Mouse (Mus musculus) liver, postnatal 0 days (tissue): ENCODE results near the gene Las1l. TPM values are rescaled to one million over a fixed set of nuclear protein-coding genes. Genes with fewer than 3 reads are reported as not detected.

Source experiments
- ATAC-seq: fragments of 200-750 bp; cut with Nextera tagmentation; 2 replicates; pipeline ENCODE4 v1.8.0; 2017; ENCODE audit warnings: mild to moderate bottlenecking, moderate library complexity
- DNase-seq: peaks from one replicate; pipeline ENCODE4 v3.0.0-alpha.2; 2016
- H3K27ac ChIP-seq: fragments of 300-500 bp; sonication (generic); 2 replicates; pipeline ENCODE4 v1.5.1; 2014; ENCODE audit warnings: antibody characterized with exemption, moderate library complexity, mild to moderate bottlenecking, low read depth
- H3K27me3 ChIP-seq: fragments of 300-500 bp; sonication (generic); 2 replicates; pipeline ENCODE4 v1.6.1; 2014; ENCODE audit warnings: low read length, control low read depth, mixed read lengths; ENCODE audit not compliant: insufficient read depth
- H3K36me3 ChIP-seq: fragments of 300-500 bp; sonication (generic); replicated peaks from 2 replicates; pipeline ENCODE4 v1.6.1; 2014; ENCODE audit warnings: mild to moderate bottlenecking, control low read depth, low read length, moderate library complexity, mixed read lengths; ENCODE audit not compliant: insufficient read depth
- H3K4me1 ChIP-seq: fragments of 300-500 bp; sonication (generic); 2 replicates; pipeline ENCODE4 v1.6.1; 2014; ENCODE audit warnings: antibody characterized with exemption, mild to moderate bottlenecking, control low read depth; ENCODE audit not compliant: insufficient read depth
- H3K4me2 ChIP-seq: fragments of 300-500 bp; sonication (generic); 2 replicates; pipeline ENCODE4 v1.6.1; 2014; ENCODE audit warnings: low read depth, mild to moderate bottlenecking, low read length, moderate library complexity, mixed read lengths
- H3K4me3 ChIP-seq: fragments of 300-500 bp; sonication (generic); 2 replicates; pipeline ENCODE4 v1.5.1; 2014; ENCODE audit warnings: low read depth, low read length
- H3K9ac ChIP-seq: fragments of 300-500 bp; sonication (generic); replicated peaks from 2 replicates; pipeline ENCODE4 v1.6.1; 2014; ENCODE audit warnings: mild to moderate bottlenecking, moderate library complexity
- H3K9me3 ChIP-seq: fragments of 300-500 bp; sonication (generic); 2 replicates; pipeline ENCODE4 v1.6.1; 2016; ENCODE audit warnings: mild to moderate bottlenecking, control low read depth, low read length, mixed read lengths
- CTCF ChIP-seq: sonication (generic); IDR thresholded peaks from 2 replicates; pipeline ENCODE4 v1.5.1; 2016; ENCODE audit warnings: antibody characterized with exemption, low read depth
- EP300 ChIP-seq: IDR thresholded peaks from 2 replicates; pipeline ENCODE4 v1.6.1; 2016; ENCODE audit warnings: antibody characterized with exemption, low read depth, mild to moderate bottlenecking
- WGBS: fragments of 180-500 bp; shearing (Covaris S2); extraction: QIAGEN DNeasy Blood & Tissue Kit; methylation state at CpG from one replicate; pipeline ENCODE4 v1.1.7; 2014; ENCODE audit not compliant: insufficient replicate concordance; 5-methylcytosine and 5-hydroxymethylcytosine counted together
- polyA plus RNA-seq: library from polyadenylated mRNA; unstranded; fragments of >200 nt; fragmentation: Nextera tagmentation; extraction: Ambion mirVana; gene quantifications from 2 replicates; pipeline ENCODE4 v1.2.1, GENCODE M21; 2015

Las1l gene
- polyA plus RNA-seq, 1 experiment from 2014 or later: 20.1 TPM

DNA sequence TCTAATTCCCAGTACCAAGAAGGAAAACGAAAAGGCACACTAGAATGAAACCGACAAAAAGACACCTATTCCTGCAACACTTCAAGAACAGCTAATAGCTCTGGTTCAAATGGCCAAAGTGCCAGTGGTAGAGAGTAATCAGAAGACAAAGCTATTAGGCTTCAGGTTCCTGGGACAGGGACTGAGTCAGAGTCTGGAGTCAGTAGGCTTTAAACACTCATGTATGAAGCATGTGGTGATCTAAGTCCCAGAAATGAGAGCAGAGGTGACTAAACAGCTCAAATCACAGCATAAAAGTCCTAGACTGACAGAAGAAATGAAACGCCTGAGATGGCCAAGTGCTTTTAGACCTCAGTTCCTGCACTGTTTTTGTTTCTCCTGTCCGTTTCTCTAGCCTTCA lies 8.6 kb downstream of the Las1l start:
- no peak for TF ChIP-seq CTCF
- no peak for TF ChIP-seq EP300
- H3K4me2 ChIP-seq: no peak overlapping the region
- ATAC-seq: no peak
- DNase-seq: no peak
- H3K27ac ChIP-seq: no peak overlapping the region
- H3K27me3 ChIP-seq: no peaks in the 10 kb centered on the region
- no peaks in the 10 kb centered on the region for H3K4me1 ChIP-seq
- H3K4me3 ChIP-seq: no peak overlapping the region
- WGBS: 83% methylated on average over 4 of the region's 4 CpGs
- H3K36me3 ChIP-seq: 0 out of 2 replicates have a peak, but pooled peaks cover 8% of the 10 kb centered on the region
- H3K9me3 ChIP-seq: no peaks in the 10 kb centered on the region
- H3K9ac ChIP-seq: no peak overlapping the region

DNA sequence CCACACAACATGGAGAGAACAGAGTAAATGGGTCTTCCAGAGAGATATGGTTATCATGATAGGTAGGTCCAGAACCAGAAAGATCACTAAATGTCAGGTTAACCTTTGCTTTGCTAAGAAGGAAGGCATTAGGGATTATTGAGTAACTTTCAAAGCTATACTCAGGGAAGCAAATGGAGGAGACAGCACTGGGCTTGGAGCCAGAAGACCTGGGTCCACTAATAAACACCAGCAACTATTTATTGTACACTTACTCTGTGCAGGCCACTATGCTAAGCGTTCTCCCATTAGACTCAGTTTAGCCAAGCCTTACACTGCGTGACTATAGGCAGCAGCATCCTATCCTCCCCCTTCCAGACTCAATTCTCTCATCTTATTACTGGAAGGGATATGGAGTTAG lies 11.3 kb downstream of the Las1l start:
- TF ChIP-seq EP300 (no peak), CTCF (no peak)
- H3K9me3 ChIP-seq: no peaks in the 10 kb centered on the region
- H3K27ac ChIP-seq: no peak overlapping the region
- H3K4me1 ChIP-seq: no peaks in the 10 kb centered on the region
- WGBS: 86% methylated on average over 2 of the region's 2 CpGs
- DNase-seq (no peak), ATAC-seq (no peak)
- H3K36me3 ChIP-seq: 0 out of 2 replicates have a peak, but pooled peaks cover 3% of the 10 kb centered on the region
- H3K27me3 ChIP-seq: no peaks in the 10 kb centered on the region
- no peak overlapping the region for H3K9ac ChIP-seq
- no peak overlapping the region for H3K4me3 ChIP-seq
- H3K4me2 ChIP-seq: no peak overlapping the region

DNA sequence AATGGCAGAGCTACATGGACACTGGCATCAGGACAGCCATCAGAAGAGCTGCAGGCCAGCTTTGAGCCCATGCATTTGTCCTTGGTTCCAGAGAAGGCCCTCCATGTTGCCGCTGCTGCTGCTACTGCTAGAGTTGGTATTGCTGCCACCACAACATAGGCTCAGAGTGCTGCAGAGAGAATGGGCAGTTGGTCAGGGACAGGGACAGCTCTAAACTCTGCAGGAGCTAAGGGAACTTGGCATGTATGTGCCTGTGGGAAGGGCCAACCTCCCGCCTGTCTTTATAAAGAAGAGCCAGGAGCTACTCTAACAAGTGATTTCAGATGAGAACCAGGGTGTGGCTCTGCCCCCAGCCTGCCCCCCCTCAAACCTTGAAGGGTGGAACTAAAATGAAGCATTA lies 21.3 kb downstream of the Las1l start:
- no peak overlapping the region for H3K27ac ChIP-seq
- no peak overlapping the region for H3K4me3 ChIP-seq
- H3K4me2 ChIP-seq: no peak overlapping the region
- 92% methylated on average over 2 of the region's 2 CpGs for WGBS
- H3K4me1 ChIP-seq: no peaks in the 10 kb centered on the region
- ATAC-seq: no peak
- H3K9me3 ChIP-seq: no peaks in the 10 kb centered on the region
- no peak overlapping the region for H3K9ac ChIP-seq
- peaks cover 3% of the 10 kb centered on the region for H3K36me3 ChIP-seq
- H3K27me3 ChIP-seq: no peaks in the 10 kb centered on the region
- no peak for DNase-seq
- no peak for TF ChIP-seq EP300
- no peak for TF ChIP-seq CTCF

GRCm38 (mm10) chrX:95902716-95903115 lies 54.0 kb downstream of the Las1l start:
- Histone ChIP-seq H3K9ac (no peak overlapping the region), H3K4me1 (no peaks in the 10 kb centered on the region), H3K9me3 (no peaks in the 10 kb centered on the region), H3K4me2 (no peak overlapping the region), H3K36me3 (no peaks in the 10 kb centered on the region), H3K27me3 (no peaks in the 10 kb centered on the region), H3K27ac (no peak overlapping the region), H3K4me3 (no peak overlapping the region)
- TF ChIP-seq EP300 (no peak), CTCF (no peak)
- 66% methylated on average over 3 of the region's 3 CpGs for WGBS
- ATAC-seq (no peak), DNase-seq (no peak)

Other genes with a start within 250 kb of the Las1l start
- 0.08 and 0.09 TPM in 2 replicates for gene Zc3h12b, start 245.3 kb downstream of the Las1l start, polyA plus RNA-seq
- 32.0 and 36.7 TPM in 2 replicates for gene Msn, start 139.1 kb upstream of the Las1l start, polyA plus RNA-seq